ENCODE assay signal across 9 mouse cellular contexts in genomic region chr16:35164361-35165224, GRCm38 (mm10). TPM values are rescaled to one million over a fixed set of nuclear protein-coding genes. Genes with fewer than 3 reads are reported as not detected.
DNase-seq lines count a peak whose midpoint lies in the region; ATAC-seq and TF ChIP-seq lines count a peak whose summit lies in the region.
"Had no signal": no experiment of that assay in that cellular context is flagged by ENCODE, and none has a peak within 500 bp of the region (broad histone marks: within the 10 kb centered on the region; RNA-seq: fewer than 3 reads in every experiment).

No protein-coding gene starts in this region.

- DNase-seq in heart, postnatal 4 days = no peak
- peak; percentile 72 for DNase-seq in brain, embryonic 14.5 days (ENCODE audit: low read depth)
- peak; percentile 78 for DNase-seq in hindbrain, embryonic 11.5 days (ENCODE audit: low spot score)
- DNase-seq in adrenal gland, adult 8-10 months = no peak
- no peak for DNase-seq in gastrocnemius, adult 2 months
- no peak for DNase-seq in cerebellum, postnatal 25 days
- DNase-seq: liver, embryonic 13.5 days had no signal

- no peaks in the 10 kb centered on the region for H3K27me3 ChIP-seq in heart, embryonic 12.5 days (replicated peaks)
- no peaks in the 10 kb centered on the region for H3K27me3 ChIP-seq in hindbrain, embryonic 11.5 days (ENCODE audit: control insufficient read depth, insufficient read depth, low read length)
- no peaks in the 10 kb centered on the region for H3K27me3 ChIP-seq in midbrain, embryonic 16.5 days (ENCODE audit: control insufficient read depth, insufficient read depth, low read depth, low read length)

- TF ChIP-seq CTCF in brain, embryonic 14.5 days (IDR thresholded peaks at IDR 0.05; ENCODE audit: borderline replicate concordance, extremely low read depth, insufficient read depth, insufficient read length) = no peak
- no peak for TF ChIP-seq CTCF in gastrocnemius, adult 2 months (IDR thresholded peaks at IDR 0.05)

- intact Hi-C loops in gastrocnemius, adult 2 months (cut with DNase I) = no loop called here

- whole genome bisulfite sequencing in heart, embryonic 12.5 days = 38% methylated on average over 19 of the region's 19 CpGs
- WGBS in hindbrain, embryonic 11.5 days = 36% methylated on average over 19 of the region's 19 CpGs
- WGBS in midbrain, embryonic 16.5 days = 45% methylated on average over 19 of the region's 19 CpGs

- no peak overlapping the region for H3K4me3 ChIP-seq in heart, embryonic 12.5 days
- no peak overlapping the region for H3K4me3 ChIP-seq in hindbrain, embryonic 11.5 days (ENCODE audit: low read depth, low read length)
- no peak overlapping the region for H3K4me3 ChIP-seq in midbrain, embryonic 16.5 days (ENCODE audit: low read depth, low read length)
- H3K4me3 ChIP-seq in gastrocnemius, adult 2 months = no peak overlapping the region
- H3K4me3 ChIP-seq: liver, embryonic 13.5 days had no signal

- 0 out of 2 replicates have a peak overlapping the region, but pooled peaks have one; percentile 11 for H3K27ac ChIP-seq in heart, embryonic 12.5 days (ENCODE audit: poor library complexity, severe bottlenecking)
- H3K27ac ChIP-seq in hindbrain, embryonic 11.5 days (ENCODE audit: low read depth, low read length) = peak overlapping the region; percentile 69
- no peak overlapping the region for H3K27ac ChIP-seq in midbrain, embryonic 16.5 days (ENCODE audit: low read length)
- no peak overlapping the region for H3K27ac ChIP-seq in gastrocnemius, adult 2 months
- H3K27ac ChIP-seq: liver, embryonic 13.5 days had no signal

- peak overlapping the region; percentile 25 for H3K4me2 ChIP-seq in heart, embryonic 12.5 days
- peak overlapping the region; percentile 2; the same call in 1 of the 2 replicates for H3K4me2 ChIP-seq in hindbrain, embryonic 11.5 days (replicated peaks; ENCODE audit: low read depth, low read length)
- H3K4me2 ChIP-seq in midbrain, embryonic 16.5 days (ENCODE audit: low read length) = peak overlapping the region; percentile 29; the same call in 1 of the 2 replicates
- H3K4me2 ChIP-seq: liver, embryonic 13.5 days had no signal

- no peaks in the 10 kb centered on the region for H3K9me3 ChIP-seq in heart, embryonic 12.5 days (replicated peaks)
- H3K9me3 ChIP-seq in hindbrain, embryonic 11.5 days (ENCODE audit: control insufficient read depth, low read length) = no peaks in the 10 kb centered on the region
- H3K9me3 ChIP-seq in midbrain, embryonic 16.5 days (replicated peaks; ENCODE audit: control insufficient read depth, low read length, poor library complexity, severe bottlenecking) = no peaks in the 10 kb centered on the region
- H3K9me3 ChIP-seq: liver, embryonic 13.5 days had no signal

- H3K4me1 ChIP-seq in heart, embryonic 12.5 days (replicated peaks) = peaks cover 49% of the 10 kb centered on the region
- H3K4me1 ChIP-seq in hindbrain, embryonic 11.5 days (replicated peaks; ENCODE audit: control insufficient read depth, insufficient read depth, low read length) = peaks cover 3% of the 10 kb centered on the region
- peaks cover 33% of the 10 kb centered on the region for H3K4me1 ChIP-seq in midbrain, embryonic 16.5 days (ENCODE audit: control insufficient read depth, insufficient read depth, low read length)
- H3K4me1 ChIP-seq: liver, embryonic 13.5 days had no signal

- no peak for TF ChIP-seq POLR2A in brain, embryonic 14.5 days (IDR thresholded peaks at IDR 0.05; ENCODE audit: borderline replicate concordance, extremely low read depth, insufficient read depth, insufficient read length, poor library complexity, severe bottlenecking)

- H3K36me3 ChIP-seq in heart, embryonic 12.5 days = no peaks in the 10 kb centered on the region
- no peaks in the 10 kb centered on the region for H3K36me3 ChIP-seq in hindbrain, embryonic 11.5 days (ENCODE audit: control insufficient read depth, insufficient read depth, low read length)
- no peaks in the 10 kb centered on the region for H3K36me3 ChIP-seq in midbrain, embryonic 16.5 days (ENCODE audit: control insufficient read depth, insufficient read depth, low read length)
- H3K36me3 ChIP-seq: liver, embryonic 13.5 days had no signal

- ATAC-seq in heart, embryonic 12.5 days (ENCODE audit: insufficient number of reproducible peaks, low FRiP score) = peak; percentile 37; the same call in 1 of the 2 replicates
- peak; percentile 91 for ATAC-seq in hindbrain, embryonic 11.5 days (ENCODE audit: low FRiP score)
- no peak for ATAC-seq in midbrain, embryonic 16.5 days

- H3K9ac ChIP-seq in heart, embryonic 12.5 days = no peak overlapping the region
- peak overlapping the region; percentile 4; the same call in 1 of the 2 replicates for H3K9ac ChIP-seq in hindbrain, embryonic 11.5 days (ENCODE audit: low read depth, low read length)
- H3K9ac ChIP-seq in midbrain, embryonic 16.5 days (ENCODE audit: low read depth, low read length) = peak overlapping the region; percentile 15; the same call in 1 of the 2 replicates
- H3K9ac ChIP-seq: liver, embryonic 13.5 days had no signal

RNA-seq across cellular contexts. Expression of gene Adcy5, which starts 9.9 kb away (rescaled TPM):
- polyA plus RNA-seq in heart, embryonic 12.5 days (2016; fragmentation: Nextera tagmentation; extraction: Ambion mirVana) = 7.8 and 8.3 TPM in 2 replicates
- 10 to 100 TPM; 65.2 to 65.7 TPM for total RNA-seq in heart, postnatal 4 days (2021)
- polyA plus RNA-seq in brain, embryonic 14.5 days (2012; rRNA removed) = 25.5 and 36.2 TPM in 2 replicates
- polyA plus RNA-seq in hindbrain, embryonic 11.5 days (2014; fragmentation: Nextera tagmentation; extraction: Ambion mirVana) = 2.7 and 2.9 TPM in 2 replicates
- 7.0 and 7.1 TPM in 2 replicates for polyA plus RNA-seq in midbrain, embryonic 16.5 days (2015; fragmentation: Nextera tagmentation; extraction: Ambion mirVana)
- 10 to 100 TPM; 11.8 to 19.1 (median 13.6) TPM for total RNA-seq in adrenal gland, adult 8-10 months (2022)
- 1 to 10 TPM; 1.6 to 1.8 TPM for total RNA-seq in gastrocnemius, adult 2 months (2021)

Comparison
In these comparisons a context has a peak if more than half of its experiments do, and no peak if none do; other contexts are left out.
1. H3K27ac ChIP-seq: peak in heart, embryonic 12.5 days (single experiment) and hindbrain, embryonic 11.5 days (single experiment); none in midbrain, embryonic 16.5 days (single experiment) and gastrocnemius, adult 2 months (single experiment).
2. DNase-seq: peak in brain, embryonic 14.5 days (single experiment) and hindbrain, embryonic 11.5 days (single experiment); none in heart, postnatal 4 days (single experiment), adrenal gland, adult 8-10 months (single experiment), gastrocnemius, adult 2 months (single experiment) and cerebellum, postnatal 25 days (0 of 2).
3. Peak in every context shown above with its lines, with median percentiles within 50 percentile points of each other: H3K4me2 ChIP-seq.